Mouse (Mus musculus) naive thymus-derived CD4-positive, alpha-beta T cell, adult 2 months (primary cell): ENCODE measurements around the gene Tmbim7.
"Not testable (repeated sequence)": the region's sequence is repeated elsewhere in the genome, so short reads cannot be mapped to it uniquely, and the experiment has no call there.

ENCODE experiments used
- DNase-seq: peaks from one replicate; pipeline ENCODE4 v3.0.0-alpha.2; 2011; ENCODE audit warnings: low read depth

Tmbim7 gene

DNA sequence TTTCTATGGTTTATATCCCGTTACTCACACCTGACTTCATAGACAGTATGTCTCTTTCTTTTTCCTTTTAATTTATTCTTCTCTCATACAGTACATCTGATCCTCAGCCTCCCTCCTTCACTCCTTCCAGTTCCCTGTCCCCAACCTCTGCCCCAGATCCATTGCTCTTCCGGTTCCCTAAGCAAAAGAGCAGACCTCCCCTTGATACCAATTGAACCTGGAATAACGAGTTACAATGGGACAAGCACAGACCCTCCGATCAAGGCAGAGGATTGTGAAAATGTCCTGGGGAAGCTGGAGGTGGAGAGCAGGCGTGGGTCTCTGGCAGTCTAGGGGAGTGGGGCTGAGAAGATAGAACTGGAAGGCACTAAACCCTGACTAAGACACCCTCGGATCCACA is at the start of gene Tmbim7:
Gene Tmbim7, plus strand, starts transcription at position 301 of the 400 bp plus-strand sequence.
- no peak for DNase-seq

DNA sequence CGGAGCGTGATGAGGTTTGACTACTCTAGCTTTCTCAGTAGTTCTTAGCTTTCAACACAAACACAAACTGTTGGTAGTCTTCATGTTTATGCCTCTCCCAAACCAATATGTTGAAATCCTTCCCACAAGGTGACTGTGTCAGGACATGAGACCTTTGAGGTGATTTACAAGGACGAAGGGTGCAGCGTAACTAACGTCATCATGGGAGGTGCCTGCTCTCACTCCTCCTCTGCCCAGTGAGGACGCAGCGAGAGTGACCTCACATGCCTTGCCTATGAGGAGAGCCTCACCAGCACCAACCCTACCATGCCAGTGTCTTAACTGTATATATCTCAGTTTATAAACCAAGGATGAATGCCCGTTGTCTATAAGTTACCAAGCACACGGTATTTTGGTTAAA is 43.9 kb upstream of the Tmbim7 start:
- DNase-seq: no peak

GRCm38 (mm10) chr5:3609241-3609640 is 41.7 kb upstream of the Tmbim7 start:
- DNase-seq: no peak

DNA sequence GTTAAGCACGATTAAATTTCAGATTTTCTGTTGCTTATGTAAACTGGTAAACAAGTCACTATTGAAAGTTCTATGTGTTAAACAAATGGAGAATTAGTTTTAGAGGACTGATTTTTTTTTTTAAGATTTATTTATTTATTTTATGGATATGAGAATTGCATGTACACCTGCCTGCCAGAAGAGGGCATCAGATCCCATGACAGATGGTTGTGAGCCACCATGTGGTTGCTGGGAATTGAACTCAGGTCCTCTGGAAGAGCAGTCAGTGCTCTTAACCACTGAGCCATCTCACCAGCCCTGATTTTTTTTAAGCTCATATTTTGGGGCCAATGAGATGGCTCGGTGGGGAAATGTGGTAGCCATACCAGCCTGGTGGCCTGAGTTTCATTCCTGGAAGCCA is 39.1 kb upstream of the Tmbim7 start:
- not testable (repeated sequence) for DNase-seq

GRCm38 (mm10) chr5:3620486-3620885 is 30.5 kb upstream of the Tmbim7 start:
- no peak for DNase-seq

DNA sequence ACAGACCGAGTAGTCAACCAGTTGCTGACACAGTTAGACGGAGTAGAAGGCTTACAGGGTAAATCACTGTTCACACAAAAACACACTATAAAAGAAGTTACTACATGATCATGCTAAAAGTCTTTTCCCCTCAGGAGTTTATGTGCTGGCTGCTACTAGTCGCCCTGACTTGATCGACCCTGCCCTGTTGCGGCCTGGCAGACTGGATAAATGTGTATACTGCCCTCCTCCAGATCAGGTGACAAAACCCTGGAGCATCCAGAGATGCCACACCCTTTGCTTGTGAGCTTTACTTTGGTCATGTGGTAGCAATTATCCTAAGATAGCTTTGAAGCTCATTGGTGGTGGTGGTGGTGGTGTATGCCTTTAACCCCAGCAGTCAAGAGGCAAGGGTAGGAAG is 20.9 kb upstream of the Tmbim7 start:
- no peak for DNase-seq

DNA sequence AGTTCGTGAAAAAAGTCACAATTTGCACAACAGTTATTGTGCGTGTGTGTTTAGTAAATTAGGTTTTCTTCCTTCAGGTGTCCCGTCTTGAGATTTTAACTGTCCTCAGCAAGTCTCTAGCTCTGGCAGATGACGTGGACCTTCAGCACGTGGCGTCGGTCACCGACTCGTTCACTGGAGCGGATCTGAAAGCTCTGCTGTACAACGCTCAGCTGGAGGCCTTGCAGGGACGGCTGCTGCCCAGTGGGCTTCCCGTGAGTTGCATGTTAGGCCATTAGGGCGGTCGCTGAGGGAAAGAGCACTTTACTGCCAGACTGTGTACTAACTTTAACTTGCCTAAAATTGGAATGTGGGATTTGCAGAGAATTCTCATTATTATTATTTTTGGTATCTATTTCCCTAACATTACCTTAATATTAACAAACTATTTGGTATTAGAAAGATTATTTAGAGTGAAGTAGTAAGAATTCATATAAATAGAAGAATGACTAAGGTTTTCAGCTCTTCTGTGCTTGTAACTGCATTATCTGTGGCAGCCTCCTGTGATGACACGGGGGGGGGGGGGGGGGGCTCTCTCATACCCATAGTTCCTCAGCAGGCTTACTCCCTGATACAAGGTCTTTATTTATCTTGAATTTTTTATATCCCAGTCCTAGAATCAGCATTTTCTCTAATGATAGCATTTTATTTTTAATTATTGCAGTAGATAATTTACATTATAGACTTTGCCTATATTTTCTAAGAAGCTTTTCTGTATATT is 19.3 kb upstream of the Tmbim7 start:
- DNase-seq: no peak

DNA sequence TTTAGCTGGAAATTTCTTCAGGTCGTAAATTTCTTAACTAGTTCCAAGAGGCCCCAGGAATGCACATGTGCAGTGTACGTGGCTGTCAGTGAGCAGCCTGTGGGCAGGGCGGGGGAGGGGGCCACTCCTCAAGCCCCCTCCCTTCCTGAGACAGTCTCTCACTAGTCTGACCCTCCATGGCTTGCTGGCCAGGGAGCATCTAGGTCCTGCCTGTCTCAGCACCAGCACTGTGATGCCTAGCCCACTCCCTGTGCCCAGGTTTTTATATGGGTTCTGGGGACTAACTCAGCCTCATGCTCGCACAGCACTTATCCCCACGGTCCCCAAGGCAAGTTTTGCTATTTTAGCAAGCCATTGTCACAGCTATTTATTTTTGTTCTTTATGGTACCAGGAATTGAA is 18.7 kb upstream of the Tmbim7 start:
- DNase-seq: no peak

GRCm38 (mm10) chr5:3633315-3633714 is 17.7 kb upstream of the Tmbim7 start:
- no peak for DNase-seq

DNA sequence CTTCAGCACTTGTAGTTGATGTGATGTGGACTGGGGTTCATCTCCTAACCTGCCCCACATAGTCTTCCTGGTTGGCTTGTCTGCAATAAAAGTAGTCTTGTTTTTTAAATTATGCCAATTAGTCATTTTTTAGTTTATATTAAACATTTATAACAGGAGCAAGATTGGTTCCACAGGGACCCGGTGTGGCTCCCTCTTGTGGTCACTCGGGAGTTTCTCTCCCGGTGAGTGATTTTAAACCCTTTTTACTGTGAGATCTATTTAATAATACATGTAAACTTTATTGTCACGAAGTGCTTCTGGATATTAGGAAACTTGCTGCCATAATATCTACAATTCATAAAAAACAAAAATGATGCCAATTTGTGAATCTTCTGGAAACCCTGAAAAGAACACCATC is 17.0 kb upstream of the Tmbim7 start:
- peak; percentile 18 for DNase-seq

DNA sequence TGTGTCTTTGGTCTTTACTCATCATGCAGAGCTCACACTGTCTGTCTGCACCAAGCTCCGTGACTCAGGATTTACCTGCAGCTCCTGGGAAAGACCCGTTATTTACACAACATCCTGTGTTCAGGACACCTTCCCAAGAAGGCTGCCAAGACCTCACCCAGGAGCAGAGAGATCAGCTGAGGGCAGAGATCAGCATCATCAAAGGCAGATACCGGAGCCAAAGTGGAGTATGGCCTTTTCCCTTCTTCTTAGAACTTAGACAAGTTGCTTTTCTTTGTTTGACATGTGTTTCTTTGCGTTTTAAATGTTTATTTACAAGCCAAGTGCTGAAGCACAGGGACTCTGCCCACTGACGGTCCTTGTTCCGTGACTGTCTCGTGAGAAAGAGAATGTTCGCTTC is 15.7 kb upstream of the Tmbim7 start:
- no peak for DNase-seq

- DNase-seq: no peak
Observed at GRCm38 (mm10) chr5:3644621-3645020, 6.4 kb upstream of the Tmbim7 start.

GRCm38 (mm10) chr5:3645326-3645725 is 5.7 kb upstream of the Tmbim7 start:
- DNase-seq: no peak

DNA sequence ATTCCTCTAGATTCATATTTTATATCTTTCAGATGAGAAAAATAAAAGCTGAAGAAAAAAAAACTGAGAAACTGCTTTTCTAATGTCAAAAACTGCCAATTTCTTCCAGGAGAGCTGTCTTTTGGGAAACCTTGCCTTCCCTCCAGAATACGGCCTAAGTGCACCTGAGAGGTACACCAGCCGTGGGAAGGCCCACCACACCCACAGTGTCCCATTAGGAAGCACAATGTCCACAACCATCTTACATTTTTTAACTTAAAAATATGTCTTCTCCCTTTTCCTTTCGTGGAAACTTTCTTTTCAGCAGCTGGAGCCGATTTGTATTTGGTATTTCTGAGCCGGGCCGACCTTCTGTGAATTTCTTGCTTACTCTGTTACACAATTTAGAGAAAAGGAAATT is 4.4 kb upstream of the Tmbim7 start:
- DNase-seq: no peak

DNA sequence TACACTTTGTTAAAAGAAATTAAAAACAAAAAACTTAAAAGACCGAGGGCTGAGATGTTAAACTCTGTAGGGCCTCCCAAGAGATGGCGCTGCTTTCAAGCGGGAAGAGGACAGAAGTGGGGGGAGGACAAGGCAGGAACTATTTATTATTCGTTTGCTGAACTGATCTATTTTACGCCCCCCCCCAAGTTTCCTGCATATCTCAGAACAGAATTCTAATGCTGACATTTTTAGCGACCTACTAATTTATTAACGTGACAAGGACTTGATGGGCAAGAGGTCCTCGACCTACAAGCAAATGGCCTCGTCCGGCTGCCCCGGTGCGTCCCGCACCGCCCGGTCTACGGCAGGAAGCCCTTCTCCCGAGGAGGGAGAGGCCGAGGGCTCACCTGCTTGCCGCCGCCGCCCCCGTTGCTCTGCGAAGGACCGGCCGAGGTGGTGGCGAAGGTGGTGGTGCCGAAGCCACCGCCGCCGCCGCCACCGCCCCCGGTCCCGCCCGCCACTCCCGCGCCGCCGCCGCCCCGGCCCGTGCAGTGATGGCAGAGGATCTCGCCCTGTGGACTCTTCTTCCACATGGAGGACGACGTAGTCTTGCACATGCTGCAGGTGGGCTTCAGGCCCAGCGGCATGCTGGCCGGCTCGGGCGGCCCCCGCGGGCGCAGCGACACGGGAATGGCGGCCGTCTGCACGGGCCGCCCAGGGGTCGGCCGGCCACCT is 3.8 kb upstream of the Tmbim7 start:
- DNase-seq: peak; percentile 77

GRCm38 (mm10) chr5:3647708-3648121 is 3.3 kb upstream of the Tmbim7 start:
- peak; percentile 91 for DNase-seq

DNA sequence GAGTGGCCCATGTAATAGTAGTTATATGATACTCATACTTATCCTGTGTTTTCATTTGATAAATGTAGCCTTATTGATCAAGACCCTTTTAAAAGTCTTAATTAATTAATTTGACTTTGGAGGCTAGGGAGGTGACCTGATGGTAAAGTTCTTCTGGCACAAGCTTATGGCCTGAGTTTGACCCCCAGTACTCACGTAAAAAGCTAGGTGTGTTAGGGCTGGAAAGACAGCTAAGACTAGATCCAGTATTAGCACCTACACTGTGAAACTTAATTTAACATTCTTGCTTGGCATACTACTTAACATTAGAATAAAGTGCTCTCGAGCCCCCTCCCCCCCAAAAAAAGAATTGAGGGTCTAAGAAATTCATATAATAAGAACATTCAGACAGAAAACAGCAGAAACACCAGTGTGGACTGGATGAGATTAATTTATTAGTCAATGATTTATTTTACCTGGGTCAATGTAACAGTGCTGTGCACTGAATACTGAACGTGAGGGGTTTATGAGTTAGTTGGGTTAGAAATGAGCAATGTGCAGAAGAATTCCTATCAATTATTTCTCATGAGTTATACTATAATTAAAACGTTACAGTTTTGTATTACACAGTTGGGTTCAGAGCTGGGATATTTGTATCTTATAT is 2.7 kb upstream of the Tmbim7 start:
- DNase-seq: peak; percentile 39

GRCm38 (mm10) chr5:3648849-3649210 is 2.2 kb upstream of the Tmbim7 start:
- DNase-seq: no peak

DNA sequence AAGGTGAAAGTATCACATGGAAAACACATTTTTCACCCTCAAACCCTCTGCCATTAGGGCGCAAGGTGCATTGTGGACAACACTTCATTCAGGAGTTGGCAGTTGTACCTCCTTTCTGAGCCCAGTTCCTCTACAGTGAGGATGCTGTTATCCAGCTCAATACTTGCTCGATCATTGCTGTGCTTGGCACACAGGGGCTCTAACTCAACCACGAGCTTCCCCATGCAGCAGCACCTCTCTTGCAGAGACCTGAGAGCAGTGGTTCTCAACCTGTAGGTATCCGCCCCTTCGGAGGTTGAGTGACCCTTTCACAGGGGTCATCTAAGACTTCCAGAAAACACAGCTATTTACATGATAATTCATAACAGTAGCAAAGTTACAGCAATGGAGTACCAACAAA is 640 bp downstream of the Tmbim7 start:
- DNase-seq: no peak

GRCm38 (mm10) chr5:3652903-3653575 is 2.1 kb downstream of the Tmbim7 start:
- not testable (repeated sequence) for DNase-seq

DNA sequence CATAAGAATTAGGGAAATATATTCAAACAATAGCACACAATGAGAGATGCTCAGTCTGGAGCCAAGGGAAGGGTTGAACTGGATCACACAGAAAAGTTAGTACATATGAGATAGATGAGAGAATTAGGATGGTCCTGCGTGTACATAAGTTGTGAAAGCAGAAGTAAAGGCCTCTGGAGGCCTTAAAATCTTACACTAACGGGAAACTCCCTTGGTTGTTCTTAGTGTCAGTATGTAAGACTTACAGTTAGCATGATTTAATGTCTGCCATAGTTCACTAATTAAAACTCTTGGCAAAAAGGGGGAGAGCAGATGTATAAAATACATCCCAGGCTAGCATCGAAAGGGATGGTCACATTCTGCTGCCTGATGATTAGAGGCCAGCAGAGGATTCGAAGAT is 2.8 kb downstream of the Tmbim7 start:
- DNase-seq: no peak

GRCm38 (mm10) chr5:3657085-3657484 is 6.1 kb downstream of the Tmbim7 start, which contains the start of gene Gatad1:
Gatad1 (minus strand) TSS chr5:3657185.
- DNase-seq: no peak

GRCm38 (mm10) chr5:3665225-3665624 is 14.2 kb downstream of the Tmbim7 start:
- DNase-seq: no peak
